In genomic region chr8:4676586-4676985, GRCm38 (mm10) we compare ENCODE assay signal across 8 mouse cellular contexts.
DNase-seq lines count a peak whose midpoint lies in the region; ATAC-seq lines count a peak whose summit lies in the region.

No protein-coding gene starts in this region.

- H3K9ac ChIP-seq in hindbrain, embryonic 14.5 days, result peak overlapping the region; percentile 47
- peak overlapping the region; percentile 76; the same call in 1 of the 2 replicates for H3K9ac ChIP-seq in midbrain, embryonic 13.5 days (replicated peaks)

- 0 out of 2 replicates have a peak, but pooled peaks cover 7% of the 10 kb centered on the region for H3K9me3 ChIP-seq in hindbrain, embryonic 14.5 days (ENCODE audit: control insufficient read depth, low read length)
- H3K9me3 ChIP-seq in midbrain, embryonic 13.5 days, result no peaks in the 10 kb centered on the region

- peak overlapping the region; percentile 97 for H3K27ac ChIP-seq in hindbrain, embryonic 14.5 days
- peak overlapping the region; percentile 98; the same call in 1 of the 2 replicates for H3K27ac ChIP-seq in midbrain, embryonic 13.5 days

- peaks cover 9% of the 10 kb centered on the region for H3K4me1 ChIP-seq in hindbrain, embryonic 14.5 days (replicated peaks; ENCODE audit: control insufficient read depth, insufficient read depth, low read length)
- H3K4me1 ChIP-seq in midbrain, embryonic 13.5 days (replicated peaks), result peaks cover 7% of the 10 kb centered on the region

- H3K4me3 ChIP-seq in hindbrain, embryonic 14.5 days (replicated peaks; ENCODE audit: low read length), result peak overlapping the region; percentile 47
- peak overlapping the region; percentile 66 for H3K4me3 ChIP-seq in midbrain, embryonic 13.5 days (replicated peaks)

- no peak for ATAC-seq in hindbrain, embryonic 14.5 days (ENCODE audit: low FRiP score)
- ATAC-seq in midbrain, embryonic 13.5 days, result no peak

- peak; percentile 9 for DNase-seq in left cerebral cortex, adult 11 months (ENCODE audit: low spot score)
- DNase-seq in left cerebral cortex, adult 18-20 months (ENCODE audit: low spot score in 2 of 2), result no peak
- peak; percentile 71 for DNase-seq in MN1 (ENCODE audit: low spot score)
- DNase-seq in cerebellum, postnatal 25 days, result peak; percentile 11 to 17
- DNase-seq in hindbrain, embryonic 14.5 days (ENCODE audit: low spot score), result no peak
- no peak for DNase-seq in ovary, postnatal 14 days (ENCODE audit: low spot score)
- no peak for DNase-seq in gastrocnemius, postnatal 4 days (ENCODE audit: low spot score in 2 of 2)

- no peaks in the 10 kb centered on the region for H3K27me3 ChIP-seq in hindbrain, embryonic 14.5 days (ENCODE audit: control insufficient read depth, insufficient read depth, low read length)
- no peaks in the 10 kb centered on the region for H3K27me3 ChIP-seq in midbrain, embryonic 13.5 days

- no peaks in the 10 kb centered on the region for H3K36me3 ChIP-seq in hindbrain, embryonic 14.5 days (replicated peaks; ENCODE audit: control insufficient read depth, insufficient read depth)
- no peaks in the 10 kb centered on the region for H3K36me3 ChIP-seq in midbrain, embryonic 13.5 days

- 90% methylated on average over 7 of the region's 7 CpGs for WGBS in hindbrain, embryonic 14.5 days
- WGBS in midbrain, embryonic 13.5 days, result 94% methylated on average over 7 of the region's 7 CpGs

- H3K4me2 ChIP-seq in hindbrain, embryonic 14.5 days (replicated peaks), result peak overlapping the region; percentile 62
- H3K4me2 ChIP-seq in midbrain, embryonic 13.5 days (replicated peaks), result peak overlapping the region; percentile 56

Comparison
In these comparisons a context has a peak if more than half of its experiments do, and no peak if none do; other contexts are left out.
1. DNase-seq: peak in left cerebral cortex, adult 11 months (single experiment), MN1 (single experiment) and cerebellum, postnatal 25 days (2 of 2); none in left cerebral cortex, adult 18-20 months (0 of 2), hindbrain, embryonic 14.5 days (single experiment), ovary, postnatal 14 days (single experiment) and gastrocnemius, postnatal 4 days (0 of 2).